Mouse (Mus musculus) forebrain, embryonic 14.5 days (tissue): ENCODE measurements around the gene Cplx3. TPM values are rescaled to one million over a fixed set of nuclear protein-coding genes. Genes with fewer than 3 reads are reported as not detected.

Experiments used
- ATAC-seq: fragments of 200-750 bp; cut with Nextera tagmentation; 2 replicates; pipeline ENCODE4 v1.8.0; 2017; ENCODE audit warnings: mild to moderate bottlenecking, moderate library complexity
- DNase-seq: peaks from one replicate; pipeline ENCODE4 v3.0.0-alpha.2; 2015; ENCODE audit warnings: low spot score
- H3K27ac ChIP-seq: fragments of 300-500 bp; sonication (generic); 2 replicates; pipeline ENCODE4 v1.5.1; 2014; ENCODE audit warnings: low read depth, mild to moderate bottlenecking, control low read depth, low read length, moderate library complexity
- H3K27me3 ChIP-seq: fragments of 300-500 bp; sonication (generic); replicated peaks from 2 replicates; pipeline ENCODE4 v1.6.1; 2014; ENCODE audit warnings: low read length, control low read depth, mixed read lengths; ENCODE audit not compliant: control insufficient read depth, insufficient read depth
- H3K36me3 ChIP-seq: fragments of 300-500 bp; sonication (generic); 2 replicates; pipeline ENCODE4 v1.6.1; 2014; ENCODE audit warnings: low read length, control low read depth; ENCODE audit not compliant: control insufficient read depth, insufficient read depth
- H3K4me1 ChIP-seq: fragments of 300-500 bp; sonication (generic); 2 replicates; pipeline ENCODE4 v1.6.1; 2014; ENCODE audit warnings: antibody characterized with exemption, low read length, control low read depth; ENCODE audit not compliant: control insufficient read depth, insufficient read depth
- H3K4me2 ChIP-seq: fragments of 300-500 bp; sonication (generic); 2 replicates; pipeline ENCODE4 v1.6.1; 2014; ENCODE audit warnings: mild to moderate bottlenecking, control low read depth, low read length
- H3K4me3 ChIP-seq: fragments of 300-500 bp; sonication (generic); 2 replicates; pipeline ENCODE4 v1.5.1; 2014; ENCODE audit warnings: low read depth, low read length, control low read depth
- H3K9ac ChIP-seq: fragments of 300-500 bp; sonication (generic); 2 replicates; pipeline ENCODE4 v1.6.1; 2014; ENCODE audit warnings: mild to moderate bottlenecking, low read length, control low read depth, moderate library complexity
- H3K9me3 ChIP-seq: fragments of 300-500 bp; sonication (generic); replicated peaks from 2 replicates; pipeline ENCODE4 v1.6.1; 2016; ENCODE audit warnings: low read length, control low read depth, mixed read lengths; ENCODE audit not compliant: control insufficient read depth
- WGBS: fragments of 180-500 bp; shearing (Covaris S2); extraction: QIAGEN DNeasy Blood & Tissue Kit; methylation state at CpG from one replicate; pipeline ENCODE4 v1.1.7; 2014; 5-methylcytosine and 5-hydroxymethylcytosine counted together
- polyA plus RNA-seq: library from polyadenylated mRNA; unstranded; fragments of >200 nt; fragmentation: Nextera tagmentation; extraction: Ambion mirVana; gene quantifications from 2 replicates; pipeline ENCODE4 v1.2.1, GENCODE M21; 2014

Cplx3 gene
- polyA plus RNA-seq, 1 experiment from 2014 or later = 0.34 TPM

DNA sequence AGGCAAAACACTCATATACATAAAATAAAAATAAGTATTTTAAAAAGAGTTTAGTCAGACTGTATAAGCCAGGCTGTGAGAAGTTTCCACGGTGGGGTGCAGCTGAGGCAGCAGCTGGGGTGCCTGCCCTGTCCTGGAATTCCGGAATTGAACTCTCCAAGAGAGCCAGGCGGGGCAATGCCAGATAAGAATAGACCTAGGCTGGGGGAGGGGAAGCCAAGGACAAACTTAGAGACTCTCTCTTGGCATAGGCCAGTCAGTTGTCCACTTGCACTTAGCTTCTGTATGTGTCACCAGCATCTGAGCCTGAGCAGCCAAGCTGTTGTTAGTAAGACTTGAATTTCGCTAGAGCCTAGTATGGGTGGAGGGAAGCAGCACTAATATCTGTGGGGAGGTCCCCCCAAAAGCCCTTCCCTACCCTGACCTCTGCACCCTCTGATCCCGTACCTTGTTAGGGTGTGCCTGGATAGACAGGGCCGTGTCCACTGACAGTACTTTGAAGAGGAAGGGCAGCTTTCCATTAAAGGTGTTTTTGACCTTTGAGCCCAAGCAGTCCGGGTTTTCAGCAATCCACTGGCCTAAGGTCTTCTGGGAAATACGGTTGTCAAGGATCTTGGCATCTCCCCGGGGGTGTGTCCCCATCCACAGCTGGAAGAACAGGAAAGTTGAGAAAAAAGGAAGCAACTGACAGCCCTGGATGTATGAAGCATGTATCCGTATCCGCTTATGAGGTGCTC is 55.8 kb downstream of the Cplx3 start:
- no peak for DNase-seq
- peaks cover 52% of the 10 kb centered on the region for H3K36me3 ChIP-seq
- H3K4me3 ChIP-seq = no peak overlapping the region
- no peaks in the 10 kb centered on the region for H3K27me3 ChIP-seq
- 90% methylated on average over 11 of the region's 11 CpGs for WGBS
- H3K9me3 ChIP-seq = no peaks in the 10 kb centered on the region
- no peak overlapping the region for H3K27ac ChIP-seq
- no peak overlapping the region for H3K9ac ChIP-seq
- no peak overlapping the region for H3K4me2 ChIP-seq
- ATAC-seq = no peak
- H3K4me1 ChIP-seq = peaks cover 5% of the 10 kb centered on the region

Other genes starting within 250 kb of the Cplx3 start
- 19.2 and 21.0 TPM in 2 replicates for gene Ppcdc, start 166.2 kb downstream of the Cplx3 start, polyA plus RNA-seq
- gene Scamp5, start 138.2 kb downstream of the Cplx3 start, polyA plus RNA-seq = 73.9 and 91.1 TPM in 2 replicates
- gene Rpp25, start 102.3 kb downstream of the Cplx3 start, polyA plus RNA-seq = 18.5 and 20.4 TPM in 2 replicates
- 791 and 827 TPM in 2 replicates for gene Cox5a, start 85.0 kb downstream of the Cplx3 start, polyA plus RNA-seq
- gene Fam219b, start 68.8 kb downstream of the Cplx3 start, polyA plus RNA-seq = 20.4 and 23.6 TPM in 2 replicates
- 46.1 and 47.5 TPM in 2 replicates for gene Mpi, start 53.5 kb downstream of the Cplx3 start, polyA plus RNA-seq
- gene Scamp2, start 45.3 kb downstream of the Cplx3 start, polyA plus RNA-seq = 55.5 and 56.4 TPM in 2 replicates
- 5.2 and 10.8 TPM in 2 replicates for gene Ulk3, start 16.8 kb downstream of the Cplx3 start, polyA plus RNA-seq
- not detected in 2 replicates for gene Lman1l, start 14.5 kb upstream of the Cplx3 start, polyA plus RNA-seq
- 29.2 and 29.3 TPM in 2 replicates for gene Csk, start 47.4 kb upstream of the Cplx3 start, polyA plus RNA-seq
- gene Cyp1a2, start 77.4 kb upstream of the Cplx3 start, polyA plus RNA-seq = not detected in 2 replicates
- gene Cyp1a1, start 81.6 kb upstream of the Cplx3 start, polyA plus RNA-seq = 0.19 TPM in 1 of 2 replicates, not detected in the other
- 27.5 and 28.9 TPM in 2 replicates for gene Edc3, start 102.3 kb upstream of the Cplx3 start, polyA plus RNA-seq
- gene Clk3, start 159.6 kb upstream of the Cplx3 start, polyA plus RNA-seq = 92.3 and 94.9 TPM in 2 replicates
- 7.0 and 9.8 TPM in 2 replicates for gene Arid3b, start 230.5 kb upstream of the Cplx3 start, polyA plus RNA-seq